Mouse (Mus musculus): ENCODE results near the gene Exoc6. TPM values are rescaled to one million over a fixed set of nuclear protein-coding genes. Genes with fewer than 3 reads are reported as not detected.

Exoc6 gene
- total and polyA plus RNA-seq, 3 experiments: 30.2 to 41.2 TPM; not detected in 1

GRCm38 (mm10) chr19:37697335-37697636 lies 147.1 kb downstream of the Exoc6 start:
- Histone ChIP-seq H3K4me1 (ENCODE audit: control insufficient read depth in 1 of 2, insufficient read depth in 2 of 2, low read length in 2 of 2) (0 out of 4 replicates have a peak, but pooled peaks cover 0 to under 1% of the 10 kb centered on the region in 2 experiments), H3K4me3 (ENCODE audit: control insufficient read depth in 1 of 2, insufficient read depth in 1 of 2, low read depth in 2 of 2, low read length in 2 of 2) (no peak overlapping the region), H3K9me3 (replicated peaks; ENCODE audit: insufficient read depth, low read length) (no peaks in the 10 kb centered on the region), H3K27me3 (ENCODE audit: control insufficient read depth in 1 of 2, insufficient read depth in 2 of 2, low read length in 2 of 2) (no peaks in the 10 kb centered on the region), H3K9ac (ENCODE audit: control insufficient read depth, low read depth, low read length, poor library complexity, severe bottlenecking) (no peak overlapping the region), H3K36me3 (ENCODE audit: control insufficient read depth in 1 of 2, insufficient read depth in 2 of 2, low read length in 2 of 2) (peaks cover 0 to 2% of the 10 kb centered on the region in 2 experiments; a peak in 1 of 4 replicates), H3K79me2 (ENCODE audit: control insufficient read depth, insufficient read depth, low read length, poor library complexity) (no peaks in the 10 kb centered on the region), H3K27ac (ENCODE audit: control insufficient read depth, low read depth, low read length) (no peak overlapping the region)
- DNase-seq (ENCODE audit: low read depth, low spot score): no peak
- TF ChIP-seq BHLHE40 (IDR thresholded peaks at IDR 0.05; ENCODE audit: borderline replicate concordance, low read depth, low read length): no peak
- TF ChIP-seq UBTF (IDR thresholded peaks at IDR 0.05; ENCODE audit: borderline replicate concordance, insufficient read depth, low read depth, low read length): no peak
- no peak for TF ChIP-seq TBP (IDR thresholded peaks at IDR 0.05; ENCODE audit: low read depth, low read length)
- TF ChIP-seq MYB (IDR thresholded peaks at IDR 0.05; ENCODE audit: low read depth, low read length): no peak
- no peak for TF ChIP-seq USF2 (IDR thresholded peaks at IDR 0.05; ENCODE audit: borderline replicate concordance in 1 of 2, insufficient read depth in 1 of 2, low read depth in 1 of 2, low read length in 2 of 2)
- no peak for TF ChIP-seq GATA1 (IDR thresholded peaks at IDR 0.05; ENCODE audit: low read depth, low read length)
- no peak for TF ChIP-seq MYC (IDR thresholded peaks at IDR 0.05; ENCODE audit: low read depth, low read length)
- no peak for TF ChIP-seq SIN3A (IDR thresholded peaks at IDR 0.05; ENCODE audit: low read length)
- TF ChIP-seq MXI1 (IDR thresholded peaks at IDR 0.05; ENCODE audit: low read depth, low read length): no peak
- no peak for TF ChIP-seq KAT2A (conservative IDR thresholded peaks at IDR 0.05; ENCODE audit: low read depth, low read length)
- no peak for TF ChIP-seq E2F4 (IDR thresholded peaks at IDR 0.05; ENCODE audit: borderline replicate concordance, low read depth, low read length)
- no peak for TF ChIP-seq ETS1 (IDR thresholded peaks at IDR 0.05; ENCODE audit: low read depth, low read length)
- no peak for TF ChIP-seq NELFE (IDR thresholded peaks at IDR 0.05; ENCODE audit: low read depth, low read length)
- no peak for TF ChIP-seq NRF1 (IDR thresholded peaks at IDR 0.05; ENCODE audit: insufficient read depth, low read depth, low read length, poor library complexity, severe bottlenecking)
- TF ChIP-seq HCFC1 (IDR thresholded peaks at IDR 0.05; ENCODE audit: low read depth, low read length): no peak

DNA sequence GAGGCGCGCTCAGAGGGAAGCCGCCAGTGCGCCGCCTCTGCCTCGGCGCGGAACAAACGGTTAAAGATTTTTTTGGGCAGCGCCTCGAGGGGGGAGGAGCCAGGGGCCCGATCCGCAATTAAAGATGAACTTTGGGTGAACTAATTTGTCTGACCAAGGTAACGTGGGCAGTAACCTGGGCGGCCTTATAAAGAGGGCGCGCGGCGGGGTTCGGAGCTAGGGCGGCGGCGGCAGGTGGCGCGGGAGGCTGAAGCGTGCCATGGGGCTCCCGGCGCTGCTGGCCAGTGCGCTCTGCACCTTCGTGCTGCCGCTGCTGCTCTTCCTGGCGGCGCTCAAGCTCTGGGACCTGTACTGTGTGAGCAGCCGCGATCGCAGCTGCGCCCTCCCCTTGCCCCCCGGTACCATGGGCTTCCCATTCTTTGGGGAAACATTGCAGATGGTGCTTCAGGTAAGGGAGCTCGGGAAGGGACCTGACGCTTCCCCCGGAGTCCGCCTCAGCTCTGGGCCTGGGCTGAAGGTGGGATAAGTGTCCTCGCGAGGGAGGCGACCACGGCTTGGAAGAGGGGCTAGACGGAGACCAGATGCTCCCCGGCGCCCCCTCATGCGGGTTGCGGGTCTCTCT lies 147.5 kb downstream of the Exoc6 start, which contains the start of gene Cyp26a1:
Gene Cyp26a1, plus strand, starts transcription at position 148 of the 622 bp plus-strand sequence.
- no peak for TF ChIP-seq NRF1 (IDR thresholded peaks at IDR 0.05; ENCODE audit: insufficient read depth, low read depth, low read length, poor library complexity, severe bottlenecking)
- no peak for TF ChIP-seq MYB (IDR thresholded peaks at IDR 0.05; ENCODE audit: low read depth, low read length)
- no peak for TF ChIP-seq GABPA (IDR thresholded peaks at IDR 0.05; ENCODE audit: low read depth, low read length)
- TF ChIP-seq CHD1 (IDR thresholded peaks at IDR 0.05; ENCODE audit: low read depth, low read length): no peak
- no peak for TF ChIP-seq SMC3 (IDR thresholded peaks at IDR 0.05; ENCODE audit: low read depth, low read length)
- no peak for TF ChIP-seq ZMIZ1 (IDR thresholded peaks at IDR 0.05; ENCODE audit: low read depth, low read length)
- H3K9ac ChIP-seq (ENCODE audit: control insufficient read depth, low read depth, low read length, poor library complexity, severe bottlenecking): no peak within 1 kb of the TSS
- no peaks in the 10 kb centered on the region for H3K27me3 ChIP-seq (ENCODE audit: control insufficient read depth in 1 of 2, insufficient read depth in 2 of 2, low read length in 2 of 2)
- no peaks in the 10 kb centered on the region for H3K9me3 ChIP-seq (replicated peaks; ENCODE audit: insufficient read depth, low read length)
- no peak within 1 kb of the TSS for H3K4me3 ChIP-seq (ENCODE audit: control insufficient read depth in 1 of 2, insufficient read depth in 1 of 2, low read depth in 2 of 2, low read length in 2 of 2)
- H3K4me1 ChIP-seq (ENCODE audit: control insufficient read depth in 1 of 2, insufficient read depth in 2 of 2, low read length in 2 of 2): 0 out of 4 replicates have a peak, but pooled peaks cover 0 to 2% of the 10 kb centered on the region in 2 experiments
- peaks cover 0 to 2% of the 10 kb centered on the region in 2 experiments; a peak in 1 of 4 replicates for H3K36me3 ChIP-seq (ENCODE audit: control insufficient read depth in 1 of 2, insufficient read depth in 2 of 2, low read length in 2 of 2)
- no peak for DNase-seq (ENCODE audit: low read depth, low spot score)
- no peaks in the 10 kb centered on the region for H3K79me2 ChIP-seq (ENCODE audit: control insufficient read depth, insufficient read depth, low read length, poor library complexity)
- no peak within 1 kb of the TSS for H3K27ac ChIP-seq (ENCODE audit: control insufficient read depth, low read depth, low read length)
